Comparison of ENCODE assay signal across 29 mouse cellular contexts in genomic region chr4:58926120-58926519, GRCm38 (mm10). TPM values are rescaled to one million over a fixed set of nuclear protein-coding genes. Genes with fewer than 3 reads are reported as not detected.
"Had no signal": no experiment of that assay in that cellular context is flagged by ENCODE, and none has a peak within 500 bp of the region (broad histone marks: within the 10 kb centered on the region; RNA-seq: fewer than 3 reads in every experiment).

No protein-coding gene starts in this region.

- H3K9me3 ChIP-seq: heart, embryonic 12.5 days; kidney, embryonic 15.5 days; limb, embryonic 15.5 days; liver, embryonic 12.5 days had no signal

- H3K36me3 ChIP-seq: heart, embryonic 12.5 days; hindbrain, embryonic 10.5 days; hindbrain, embryonic 12.5 days; kidney, embryonic 15.5 days; limb, embryonic 13.5 days; limb, embryonic 15.5 days; liver, embryonic 12.5 days had no signal

- H3K4me1 ChIP-seq: heart, embryonic 12.5 days; hindbrain, embryonic 10.5 days; hindbrain, embryonic 12.5 days; kidney, embryonic 15.5 days; limb, embryonic 13.5 days; limb, embryonic 15.5 days; liver, embryonic 12.5 days had no signal

- H3K27ac ChIP-seq: hindbrain, embryonic 10.5 days; hindbrain, embryonic 12.5 days; hindbrain, embryonic 14.5 days; kidney, embryonic 15.5 days; kidney, postnatal 0 days; limb, embryonic 13.5 days; limb, embryonic 15.5 days; liver, embryonic 12.5 days had no signal

- ATAC-seq: forebrain, postnatal 0 days; hindbrain, embryonic 16.5 days; inflammation-experienced regulatory T-cells, adult 6 months; liver, embryonic 12.5 days had no signal

- H3K9ac ChIP-seq: forebrain, postnatal 0 days; heart, embryonic 12.5 days; hindbrain, embryonic 12.5 days; hindbrain, embryonic 14.5 days; kidney, embryonic 15.5 days; limb, embryonic 13.5 days; limb, embryonic 15.5 days; liver, embryonic 12.5 days had no signal

- H3K27me3 ChIP-seq: kidney, embryonic 15.5 days; limb, embryonic 13.5 days; limb, embryonic 15.5 days had no signal

- DNase-seq: forebrain, postnatal 0 days; gastrocnemius, postnatal 14 days; gastrocnemius, postnatal 36 days; heart, adult 18-20 months; heart, postnatal 10 days; heart, postnatal 4 days; kidney, adult 11 months; kidney, adult 2 months; kidney, adult 9 months; kidney, postnatal 14 days; kidney, postnatal 36 days; layer of hippocampus, adult 9-11 months; layer of hippocampus, postnatal 36 days; left cerebral cortex, postnatal 4 days had no signal

- H3K4me3 ChIP-seq: heart, embryonic 12.5 days; hindbrain, embryonic 10.5 days; hindbrain, embryonic 12.5 days; kidney, embryonic 15.5 days; limb, embryonic 13.5 days; limb, embryonic 15.5 days; liver, embryonic 12.5 days had no signal

- H3K4me2 ChIP-seq: heart, embryonic 12.5 days; hindbrain, embryonic 12.5 days; hindbrain, embryonic 14.5 days; kidney, embryonic 15.5 days; limb, embryonic 13.5 days; limb, embryonic 15.5 days; liver, embryonic 12.5 days had no signal

RNA-seq across cellular contexts. Expression of gene Zkscan16, which starts 17.3 kb away (rescaled TPM):
- total RNA-seq: gastrocnemius, adult 18-20 months; gastrocnemius, postnatal 36 days; heart, postnatal 25 days; liver, adult 2 months had no signal
- polyA plus RNA-seq: heart, embryonic 16.5 days; inflammation-experienced regulatory T-cells, adult 6 months; liver, adult 2 months had no signal
